Mouse (Mus musculus) ES-E14 (cell line): Measurements from ENCODE around the gene Wiz. TPM values are rescaled to one million over a fixed set of nuclear protein-coding genes. Genes with fewer than 3 reads are reported as not detected.

Experiments
- DNase-seq: peaks from one replicate; pipeline ENCODE4 v3.0.0-alpha.2; 2013; ENCODE audit warnings: low read depth, low spot score
- H3K27ac ChIP-seq: 2 replicates; pipeline ENCODE4 v1.5.1; 2012; ENCODE audit warnings: low read depth, mild to moderate bottlenecking, low read length, moderate library complexity, mixed read lengths; ENCODE audit not compliant: poor library complexity, insufficient read depth, severe bottlenecking
- H3K36me3 ChIP-seq: 2 replicates; pipeline ENCODE4 v1.6.1; 2012; ENCODE audit warnings: mild to moderate bottlenecking, low read length, moderate library complexity, mixed read lengths; ENCODE audit not compliant: control insufficient read depth, poor library complexity, insufficient read depth, severe bottlenecking
- H3K4me1 ChIP-seq, 2 experiments: fragments of 150-350 bp in 1 of 2; sonication (generic) in 1 of 2; 2 replicates each; pipeline ENCODE4 v1.6.1; 2012; ENCODE audit warnings: low read length in 2 of 2, mild to moderate bottlenecking in 1 of 2, mixed read lengths in 1 of 2; ENCODE audit not compliant: control insufficient read depth in 2 of 2, insufficient read depth in 2 of 2, poor library complexity in 1 of 2
- H3K4me3 ChIP-seq, 2 experiments: fragments of 150-350 bp in 1 of 2; sonication (generic) in 1 of 2; 2 replicates each; pipeline ENCODE4 v1.5.1; 2012; ENCODE audit warnings: low read length in 2 of 2, low read depth in 1 of 2, mild to moderate bottlenecking in 1 of 2, mixed read lengths in 1 of 2; ENCODE audit not compliant: insufficient read depth in 1 of 2, poor library complexity in 1 of 2, severe bottlenecking in 1 of 2
- H3K9ac ChIP-seq: 2 replicates; pipeline ENCODE4 v1.6.1; 2012; ENCODE audit warnings: low read depth, mild to moderate bottlenecking, low read length, mixed read lengths; ENCODE audit not compliant: poor library complexity, insufficient read depth, severe bottlenecking
- H3K9me3 ChIP-seq: fragments of 150-350 bp; sonication (generic); 2 replicates; pipeline ENCODE4 v1.6.1; 2012; ENCODE audit warnings: low read depth, mild to moderate bottlenecking, low read length; ENCODE audit not compliant: control insufficient read depth, insufficient read depth
- CHD2 ChIP-seq: IDR thresholded peaks from 2 replicates; pipeline ENCODE4 v1.6.1; 2014; ENCODE audit warnings: mild to moderate bottlenecking, low read depth, low read length, inconsistent platforms
- HCFC1 ChIP-seq: IDR thresholded peaks from 2 replicates; pipeline ENCODE4 v1.6.1; 2012; ENCODE audit warnings: low read length, inconsistent platforms, borderline replicate concordance; ENCODE audit not compliant: insufficient read depth
- MAFK ChIP-seq: IDR thresholded peaks from 2 replicates; pipeline ENCODE4 v1.6.1; 2014; ENCODE audit warnings: mild to moderate bottlenecking, low read depth, low read length, inconsistent platforms; ENCODE audit not compliant: insufficient read depth
- ZC3H11A ChIP-seq: IDR thresholded peaks from 2 replicates; pipeline ENCODE4 v1.6.1; 2012; ENCODE audit warnings: low read depth, mild to moderate bottlenecking, inconsistent platforms, low read length, borderline replicate concordance
- ZNF384 ChIP-seq: IDR thresholded peaks from 2 replicates; pipeline ENCODE4 v1.6.1; 2012; ENCODE audit warnings: low read depth, low read length, inconsistent platforms
- in situ Hi-C, 2 experiments: fragments of 600-800 bp; cut with MboI; formaldehyde crosslinking; loops; one replicate each; pipeline ENCODE4 v1.15.1; 2025; ENCODE audit warnings: low sequenced_read_pairs in 2 of 2, inconsistent platforms in 1 of 2; ENCODE audit not compliant: unreplicated experiment in 2 of 2
- total RNA-seq: library from RNA; depleted of rRNA; stranded (reverse); fragments of 300-350 nt; gene quantifications from 2 replicates; pipeline ENCODE4 v1.2.3, GENCODE M21; 2012

Wiz gene
- total RNA-seq, 1 experiment = 10.4 TPM

DNA sequence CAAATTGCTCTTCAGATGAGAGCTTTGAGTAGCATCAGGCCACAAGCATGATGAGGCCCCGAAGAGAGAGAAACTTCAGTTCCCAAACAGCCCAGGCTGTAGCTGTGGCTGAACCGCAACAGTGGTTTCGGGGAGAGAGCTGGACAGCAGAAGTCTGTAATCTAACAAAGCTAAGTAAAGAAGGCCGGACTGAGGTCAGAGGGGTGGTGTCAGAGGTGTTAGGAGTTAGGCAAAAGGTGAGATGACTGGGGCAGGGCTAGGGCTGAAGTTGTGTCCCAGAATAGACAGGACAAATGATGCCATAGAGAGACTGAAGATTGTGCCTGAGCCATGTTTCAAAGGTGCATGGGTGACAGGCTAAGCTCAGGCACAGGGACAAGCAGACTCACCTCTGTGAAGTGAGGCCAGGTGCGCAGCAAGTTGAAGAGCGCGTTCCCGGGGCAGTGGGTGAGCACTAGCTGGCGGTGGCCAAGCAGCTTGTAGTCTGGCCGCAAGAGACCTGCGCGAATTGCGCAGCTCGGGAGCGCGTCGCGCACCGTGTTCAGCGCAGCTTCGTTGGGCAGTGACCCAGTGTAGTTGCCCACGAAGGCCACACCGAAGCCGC is 26.3 kb upstream of the Wiz start:
- Histone ChIP-seq H3K9ac (peak overlapping the region; percentile 40), H3K27ac (no peak overlapping the region), H3K4me3 (peak overlapping the region; percentile 5 to 61; a peak in 3 of 4 replicates), H3K36me3 (no peaks in the 10 kb centered on the region), H3K9me3 (no peaks in the 10 kb centered on the region), H3K4me1 (peaks cover 0 to 2% of the 10 kb centered on the region in 2 experiments; a peak in 1 of 4 replicates)
- in situ Hi-C loops = no loop called here
- no peak for DNase-seq
- TF ChIP-seq ZNF384 = no peak
- TF ChIP-seq MAFK = no peak
- TF ChIP-seq ZC3H11A = no peak
- no peak for TF ChIP-seq CHD2
- no peak for TF ChIP-seq HCFC1

DNA sequence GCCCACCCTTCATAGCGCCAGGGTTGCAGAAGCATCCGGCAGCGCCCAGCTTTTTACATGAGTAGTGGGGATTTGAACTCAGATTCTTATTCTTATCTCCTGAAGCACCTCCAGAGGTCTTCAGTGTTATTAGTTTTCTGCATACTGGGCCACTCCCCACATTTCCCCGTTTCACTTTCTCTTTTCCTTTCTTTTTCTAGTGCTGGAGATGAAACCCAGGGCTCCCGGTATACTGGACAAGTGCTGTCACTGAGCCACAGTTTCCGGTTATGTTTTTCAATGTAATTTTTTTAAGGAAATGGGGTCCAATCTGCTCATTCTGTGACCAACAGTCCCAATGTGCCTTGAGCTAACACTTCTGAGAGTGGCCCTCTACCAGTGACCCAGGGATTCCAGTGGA is 22.7 kb upstream of the Wiz start:
- peaks cover 0 to 2% of the 10 kb centered on the region in 2 experiments; a peak in 1 of 4 replicates for H3K4me1 ChIP-seq
- in situ Hi-C loops = no loop called here
- TF ChIP-seq HCFC1 = no peak
- no peak for TF ChIP-seq CHD2
- no peak for TF ChIP-seq ZC3H11A
- TF ChIP-seq MAFK = no peak
- no peak for TF ChIP-seq ZNF384

DNA sequence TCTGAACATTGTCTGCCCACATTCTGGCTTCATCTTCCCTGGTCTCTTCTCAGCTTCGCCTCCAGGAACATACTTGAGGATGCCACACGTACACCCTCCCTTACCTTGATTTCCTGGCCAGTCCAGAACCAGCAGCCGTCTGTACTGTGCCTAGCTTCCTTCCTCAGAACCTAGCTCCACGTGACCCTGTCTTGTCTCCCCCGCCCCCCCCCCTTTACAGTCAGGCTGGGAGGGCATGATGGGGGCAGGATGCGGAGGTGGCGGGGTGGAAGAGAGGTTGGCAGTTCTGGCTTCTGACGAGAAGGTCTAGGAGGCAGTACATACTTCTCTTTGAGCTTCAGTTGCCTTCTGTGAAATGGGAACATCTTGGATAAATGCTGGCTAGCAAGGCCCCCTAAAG is 14.2 kb upstream of the Wiz start, which contains the start of gene Rasal3:
Gene Rasal3, minus strand, starts transcription at position 167 of the 400 bp plus-strand sequence.
- in situ Hi-C loops = no loop called here
- Histone ChIP-seq H3K4me1 (no peaks in the 10 kb centered on the region), H3K27ac (no peak within 1 kb of the TSS), H3K4me3 (peak within 1 kb of the TSS; percentile 10 to 28; a peak in 1 of 4 replicates), H3K36me3 (no peaks in the 10 kb centered on the region), H3K9ac (no peak within 1 kb of the TSS), H3K9me3 (no peaks in the 10 kb centered on the region)
- TF ChIP-seq CHD2 (no peak), ZNF384 (no peak), ZC3H11A (no peak), HCFC1 (no peak), MAFK (no peak)
- DNase-seq = no peak

More for the DNA sequence above, 22.7 kb upstream of the Wiz start:
- Histone ChIP-seq H3K4me3 (no peak overlapping the region), H3K9ac (no peak overlapping the region), H3K36me3 (no peaks in the 10 kb centered on the region), H3K9me3 (no peaks in the 10 kb centered on the region), H3K27ac (no peak overlapping the region)
- no peak for DNase-seq

DNA sequence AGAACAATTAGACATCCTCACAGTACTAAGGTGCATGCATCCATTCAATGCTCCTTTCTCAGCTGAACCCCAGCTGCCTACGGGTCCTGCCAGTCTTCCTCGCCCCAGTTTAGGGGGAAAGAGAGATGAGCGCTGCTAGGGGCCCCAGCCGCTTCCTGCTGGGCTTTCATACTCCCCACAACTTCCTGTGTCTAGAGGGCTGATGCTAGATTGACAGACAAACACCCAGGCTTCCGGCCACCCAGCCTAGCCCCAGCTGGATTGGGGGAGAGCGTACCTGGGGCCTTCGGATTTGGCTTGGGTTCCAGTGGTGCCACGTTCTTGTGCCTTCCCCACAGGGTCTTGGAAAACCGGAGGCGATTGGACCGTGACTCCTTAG is 13.5 kb upstream of the Wiz start:
- H3K9me3 ChIP-seq = no peaks in the 10 kb centered on the region
- DNase-seq = no peak
- H3K9ac ChIP-seq = no peak overlapping the region
- H3K4me1 ChIP-seq = no peaks in the 10 kb centered on the region
- no peak overlapping the region for H3K27ac ChIP-seq
- no peak for TF ChIP-seq ZC3H11A
- TF ChIP-seq MAFK = no peak
- no peak for TF ChIP-seq ZNF384
- TF ChIP-seq HCFC1 = no peak
- no peak for TF ChIP-seq CHD2
- no peaks in the 10 kb centered on the region for H3K36me3 ChIP-seq
- in situ Hi-C loops = no loop called here
- H3K4me3 ChIP-seq = peak overlapping the region in 1 of 2 experiments; percentile 28; a peak in 1 of 4 replicates
